Mouse (Mus musculus): Measurements from ENCODE around the gene B3gnt8.
"Not testable (repeated sequence)": the region's sequence is repeated elsewhere in the genome, so short reads cannot be mapped to it uniquely, and the experiment has no call there.

Gene B3gnt8

DNA sequence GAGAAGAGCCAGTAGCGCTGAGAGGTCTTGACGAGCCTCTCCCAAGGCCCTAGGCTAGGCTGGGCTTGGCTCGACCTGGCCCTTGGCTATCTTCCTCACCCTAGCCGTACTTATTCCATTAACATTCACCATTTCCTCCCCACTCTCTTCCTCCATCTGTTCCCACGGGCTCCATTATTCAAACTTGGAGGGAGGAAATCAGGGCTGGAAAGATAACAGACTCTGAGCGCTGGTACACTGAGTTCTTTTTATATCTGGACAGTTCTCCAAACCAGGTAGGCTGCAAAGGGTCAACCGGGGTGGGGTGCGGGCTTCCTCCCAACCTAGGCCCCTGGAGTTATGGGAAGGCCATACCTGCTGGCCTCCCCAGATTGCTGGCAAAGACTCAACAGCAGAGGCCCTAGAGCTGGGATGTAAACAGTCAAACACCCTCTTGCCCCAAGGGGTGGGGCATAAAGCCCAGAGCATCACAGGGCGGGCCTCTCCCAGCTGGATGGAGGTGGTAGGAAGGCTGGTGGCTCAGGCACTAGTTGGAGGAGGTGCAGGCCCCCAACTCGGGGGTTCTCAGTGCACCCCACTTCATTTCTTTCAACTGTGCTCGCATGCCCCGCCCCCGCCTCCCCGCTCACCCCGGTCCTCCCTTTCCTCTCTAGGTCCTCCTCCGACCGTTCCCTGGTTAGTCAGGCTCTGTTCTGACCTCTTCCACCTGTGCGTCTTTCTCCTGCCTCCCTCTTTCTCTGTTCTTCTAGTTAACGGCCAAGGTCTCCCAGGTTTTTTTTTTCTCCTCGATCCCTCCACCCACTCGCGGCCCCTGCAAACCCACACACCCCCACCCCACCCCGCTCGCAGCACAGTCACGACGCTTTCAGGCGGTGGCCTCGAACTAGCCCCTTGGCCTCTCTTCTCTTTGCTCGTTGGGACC lies at the start of gene B3gnt8:
B3gnt8 (plus strand) TSS at position 146 of the 922 bp plus-strand sequence.
- in situ Hi-C loops (cut with MboI; ENCODE audit: low pct_unique_long_range_greater_than_20kb in 1 of 2, low sequenced_read_pairs in 2 of 2, unreplicated experiment in 1 of 2) = no loop called here

GRCm38 (mm10) chr7:25576793-25577437 lies 49.5 kb upstream of the B3gnt8 start:
- in situ Hi-C loops (cut with MboI; ENCODE audit: low pct_unique_long_range_greater_than_20kb in 1 of 2, low sequenced_read_pairs in 2 of 2, unreplicated experiment in 1 of 2) = not testable (repeated sequence)

DNA sequence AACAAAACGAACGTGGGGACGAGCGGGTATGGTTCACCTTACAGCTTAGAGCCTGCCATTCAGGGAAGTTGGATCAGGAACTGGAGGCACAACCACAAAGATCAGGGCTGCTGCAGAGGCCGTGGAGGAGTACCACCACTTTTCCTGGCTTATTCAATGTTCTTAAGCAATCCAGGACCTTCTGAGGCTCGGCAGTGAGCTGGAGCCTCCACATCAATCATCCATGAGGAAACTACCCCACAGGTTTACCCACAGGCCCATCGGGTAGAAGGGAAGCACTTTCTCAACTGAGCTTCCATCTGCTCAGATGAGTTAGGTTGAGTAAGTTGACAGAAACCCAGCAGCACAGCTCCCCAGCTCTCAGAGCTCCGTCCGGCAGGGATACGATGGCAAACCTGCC lies 47.0 kb upstream of the B3gnt8 start:
- in situ Hi-C loops (cut with MboI; ENCODE audit: low pct_unique_long_range_greater_than_20kb in 1 of 2, low sequenced_read_pairs in 2 of 2, unreplicated experiment in 1 of 2) = no loop called here

- in situ Hi-C loops (cut with MboI; ENCODE audit: low pct_unique_long_range_greater_than_20kb in 1 of 2, low sequenced_read_pairs in 2 of 2, unreplicated experiment in 1 of 2) = no loop called here
Measured at GRCm38 (mm10) chr7:25582301-25582810, 44.1 kb upstream of the B3gnt8 start.

- in situ Hi-C loops (cut with MboI; ENCODE audit: low pct_unique_long_range_greater_than_20kb in 1 of 2, low sequenced_read_pairs in 2 of 2, unreplicated experiment in 1 of 2) = no loop called here
Measured at GRCm38 (mm10) chr7:25584651-25585050, 41.8 kb upstream of the B3gnt8 start.

DNA sequence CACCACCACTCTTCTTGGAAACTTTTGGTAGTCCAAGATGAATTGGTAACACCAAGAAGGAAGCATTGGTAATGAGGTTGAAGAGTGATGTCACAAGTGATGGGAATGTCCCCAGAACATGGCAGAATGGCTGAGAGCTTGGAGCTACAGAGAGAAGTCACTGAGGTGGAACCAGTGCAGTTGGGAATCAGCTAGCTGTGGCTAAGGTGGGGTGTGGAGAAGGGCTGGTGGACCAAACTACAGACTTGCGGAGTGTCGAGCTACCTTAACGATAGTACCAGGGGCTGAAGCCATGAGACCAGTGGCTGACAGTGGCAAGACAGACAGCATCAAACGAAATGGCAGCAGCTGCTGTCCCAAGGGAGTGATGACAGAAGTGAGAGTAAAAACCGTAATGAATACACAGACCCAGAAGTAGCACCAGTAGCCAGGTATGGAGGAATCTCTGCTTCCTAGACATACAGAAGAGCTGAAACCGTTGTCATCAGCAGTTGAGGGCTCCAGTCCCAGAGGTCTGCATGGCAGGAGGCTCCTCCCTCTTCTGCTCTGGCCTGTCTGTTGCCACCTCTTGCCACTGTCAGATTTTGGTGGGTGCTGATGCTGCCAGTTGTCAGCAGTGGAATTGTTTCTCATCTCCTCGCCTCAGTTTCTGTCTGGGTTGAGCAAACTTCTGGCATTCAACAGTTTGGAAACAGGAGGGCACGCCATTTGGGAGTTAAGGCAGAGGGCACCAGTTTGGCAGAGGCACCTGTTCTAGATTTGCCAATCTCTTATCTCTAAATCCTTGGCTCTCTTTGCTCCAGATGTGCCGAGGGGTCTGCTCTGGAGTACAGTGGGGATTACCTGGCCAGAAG lies 40.9 kb upstream of the B3gnt8 start:
- in situ Hi-C loops (cut with MboI; ENCODE audit: low pct_unique_long_range_greater_than_20kb in 1 of 2, low sequenced_read_pairs in 2 of 2, unreplicated experiment in 1 of 2) = no loop called here

DNA sequence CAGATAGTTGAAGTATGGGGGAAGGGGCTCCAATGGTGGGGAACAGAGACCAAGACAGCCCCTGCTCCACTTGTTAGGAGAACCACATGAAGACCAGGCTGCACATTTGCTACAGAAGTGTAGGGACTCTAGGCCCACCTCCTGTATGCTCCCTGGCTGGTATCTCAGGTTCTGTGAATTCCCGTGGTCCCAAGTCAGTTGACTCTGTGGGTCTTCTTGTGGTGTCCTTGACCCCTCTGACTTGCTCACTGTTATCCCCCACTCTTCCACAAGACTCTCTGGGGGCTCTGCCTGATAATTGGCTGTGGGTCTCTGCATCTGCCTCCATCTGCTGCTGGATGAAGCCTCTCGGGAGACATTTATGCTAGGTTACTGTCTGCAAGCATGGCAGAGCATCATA lies 35.2 kb upstream of the B3gnt8 start:
- in situ Hi-C loops (cut with MboI; ENCODE audit: low pct_unique_long_range_greater_than_20kb in 1 of 2, low sequenced_read_pairs in 2 of 2, unreplicated experiment in 1 of 2) = loop anchor here in 1 of 2 experiments (5.0 kb wide), 1 partner anchor 109 kb away; no protein-coding TSS in a partner anchor

DNA sequence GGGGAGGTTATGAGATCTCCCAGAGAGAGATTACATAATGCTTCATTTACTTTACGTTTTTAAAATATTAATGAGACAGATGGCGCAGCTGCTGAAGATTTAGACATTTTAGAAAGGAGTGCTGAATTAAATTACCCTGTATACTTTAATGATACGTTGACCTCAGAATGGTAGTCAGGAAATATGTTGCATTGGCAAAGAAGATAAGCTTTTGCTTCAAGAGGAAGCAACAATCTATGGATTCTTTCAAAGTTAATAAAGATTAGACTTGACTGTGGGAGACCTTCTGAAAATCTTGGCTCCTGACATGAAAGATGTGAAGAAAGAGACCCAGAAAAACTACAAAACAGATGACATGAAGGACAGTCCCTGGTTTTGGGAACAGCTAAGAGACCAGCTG lies 32.6 kb upstream of the B3gnt8 start:
- in situ Hi-C loops (cut with MboI; ENCODE audit: low pct_unique_long_range_greater_than_20kb in 1 of 2, low sequenced_read_pairs in 2 of 2, unreplicated experiment in 1 of 2) = loop anchor here in 1 of 2 experiments (5.0 kb wide), 1 partner anchor 112 kb away; no protein-coding TSS in a partner anchor

DNA sequence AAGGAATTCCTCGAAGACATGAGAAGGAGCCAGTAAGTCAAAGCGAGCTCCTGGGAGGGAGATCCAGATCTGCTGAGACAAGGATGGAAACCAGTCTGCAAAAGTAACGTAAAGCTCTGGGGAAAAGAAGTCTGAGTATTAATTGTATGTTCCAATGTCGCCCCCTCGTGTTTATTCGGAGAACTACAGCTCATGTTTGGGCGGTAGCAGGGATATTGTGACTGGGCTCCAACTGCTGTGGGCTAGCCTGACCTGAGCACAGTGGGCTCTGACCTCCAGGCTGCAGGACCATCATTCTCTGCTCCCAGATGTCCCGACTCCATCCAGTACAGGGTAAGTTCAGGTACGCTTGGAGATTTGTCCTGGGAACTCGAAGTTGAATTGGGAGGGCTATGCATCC lies 26.8 kb upstream of the B3gnt8 start:
- in situ Hi-C loops (cut with MboI; ENCODE audit: low pct_unique_long_range_greater_than_20kb in 1 of 2, low sequenced_read_pairs in 2 of 2, unreplicated experiment in 1 of 2) = loop anchor here (5.0 to 25.0 kb wide), 4 partner anchors 117 to 462 kb away; no protein-coding TSS in a partner anchor

GRCm38 (mm10) chr7:25600666-25601065 lies 25.8 kb upstream of the B3gnt8 start:
- in situ Hi-C loops (cut with MboI; ENCODE audit: low pct_unique_long_range_greater_than_20kb in 1 of 2, low sequenced_read_pairs in 2 of 2, unreplicated experiment in 1 of 2) = loop anchor here in 1 of 2 experiments (25.0 kb wide), 1 partner anchor 463 kb away; no protein-coding TSS in a partner anchor

GRCm38 (mm10) chr7:25601346-25601745 lies 25.1 kb upstream of the B3gnt8 start:
- in situ Hi-C loops (cut with MboI; ENCODE audit: low pct_unique_long_range_greater_than_20kb in 1 of 2, low sequenced_read_pairs in 2 of 2, unreplicated experiment in 1 of 2) = loop anchor here in 1 of 2 experiments (25.0 kb wide), 1 partner anchor 464 kb away; no protein-coding TSS in a partner anchor

DNA sequence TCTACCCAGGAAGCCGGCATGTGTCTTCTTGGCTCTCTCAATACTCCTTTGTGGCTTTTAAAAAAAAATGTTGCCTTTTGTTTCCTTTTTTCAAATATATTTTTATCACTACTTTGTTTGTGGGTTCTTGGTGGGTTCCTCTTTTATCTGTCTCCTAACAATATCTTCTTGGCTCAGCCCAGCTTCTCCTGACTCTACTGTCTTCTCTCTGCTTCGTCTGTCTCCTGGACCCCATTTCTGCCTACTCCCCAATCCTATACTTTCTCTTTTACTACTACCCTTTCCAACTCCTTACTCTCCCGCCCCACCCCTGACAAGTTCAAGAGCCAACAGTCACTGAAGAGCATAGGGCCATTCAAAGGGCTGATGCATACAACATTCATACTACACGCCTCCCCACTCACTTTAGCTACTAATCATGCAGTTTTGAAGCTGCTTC lies 19.8 kb upstream of the B3gnt8 start:
- in situ Hi-C loops (cut with MboI; ENCODE audit: low pct_unique_long_range_greater_than_20kb in 1 of 2, low sequenced_read_pairs in 2 of 2, unreplicated experiment in 1 of 2) = loop anchor here in 1 of 2 experiments (25.0 kb wide), 1 partner anchor 469 kb away; no protein-coding TSS in a partner anchor

- in situ Hi-C loops (cut with MboI; ENCODE audit: low pct_unique_long_range_greater_than_20kb in 1 of 2, low sequenced_read_pairs in 2 of 2, unreplicated experiment in 1 of 2) = loop anchor here in 1 of 2 experiments (25.0 kb wide), 1 partner anchor 470 kb away; no protein-coding TSS in a partner anchor
Measured at GRCm38 (mm10) chr7:25607196-25607595, 19.3 kb upstream of the B3gnt8 start.

GRCm38 (mm10) chr7:25610056-25610455 lies 16.4 kb upstream of the B3gnt8 start:
- in situ Hi-C loops (cut with MboI; ENCODE audit: low pct_unique_long_range_greater_than_20kb in 1 of 2, low sequenced_read_pairs in 2 of 2, unreplicated experiment in 1 of 2) = loop anchor here in 1 of 2 experiments (25.0 kb wide), 1 partner anchor 473 kb away; no protein-coding TSS in a partner anchor

DNA sequence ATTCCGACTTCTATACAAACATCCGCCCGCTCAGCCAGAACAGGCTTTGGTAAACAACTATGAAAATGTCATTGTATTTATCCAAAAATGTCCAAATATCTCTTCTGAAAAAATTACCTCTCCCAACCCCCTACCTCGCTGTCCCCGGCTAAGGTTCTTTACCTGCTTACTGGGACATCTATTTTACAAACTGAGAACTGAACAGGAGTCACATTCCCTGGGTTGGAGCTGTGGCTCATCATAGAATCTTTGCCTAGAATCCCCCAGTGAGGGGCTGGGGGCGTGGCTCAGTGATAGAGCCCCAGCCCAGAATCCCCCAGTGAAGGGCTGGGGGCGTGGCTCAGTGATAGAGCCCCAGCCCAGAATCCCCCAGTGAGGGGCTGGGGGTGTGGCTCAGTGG lies 15.0 kb upstream of the B3gnt8 start:
- in situ Hi-C loops (cut with MboI; ENCODE audit: low pct_unique_long_range_greater_than_20kb in 1 of 2, low sequenced_read_pairs in 2 of 2, unreplicated experiment in 1 of 2) = loop anchor here in 1 of 2 experiments (25.0 kb wide), 1 partner anchor 474 kb away; no protein-coding TSS in a partner anchor

DNA sequence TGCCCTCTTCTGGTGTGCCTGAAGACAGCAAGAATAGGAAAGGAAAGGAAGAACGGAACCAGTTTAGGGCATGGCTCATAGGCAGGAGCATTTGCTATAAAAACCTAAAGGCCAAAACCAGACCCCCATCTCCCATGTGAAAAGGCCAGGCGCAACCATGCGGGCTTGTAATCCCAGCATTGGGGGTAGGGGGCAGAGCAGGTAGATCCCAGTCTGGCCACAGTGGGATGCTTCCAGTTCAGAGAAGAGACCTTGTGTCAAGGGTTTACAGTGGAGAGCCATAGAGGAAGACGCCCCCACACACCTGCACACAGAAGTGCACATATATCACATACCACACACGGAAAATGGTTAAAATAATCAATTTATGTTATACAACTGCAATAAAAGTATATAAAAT lies 12.4 kb upstream of the B3gnt8 start:
- in situ Hi-C loops (cut with MboI; ENCODE audit: low pct_unique_long_range_greater_than_20kb in 1 of 2, low sequenced_read_pairs in 2 of 2, unreplicated experiment in 1 of 2) = loop anchor here in 1 of 2 experiments (25.0 kb wide), 1 partner anchor 477 kb away; no protein-coding TSS in a partner anchor

- in situ Hi-C loops (cut with MboI; ENCODE audit: low pct_unique_long_range_greater_than_20kb in 1 of 2, low sequenced_read_pairs in 2 of 2, unreplicated experiment in 1 of 2) = loop anchor here in 1 of 2 experiments (25.0 kb wide), 1 partner anchor 478 kb away; no protein-coding TSS in a partner anchor
Measured at GRCm38 (mm10) chr7:25614831-25615705, 11.4 kb upstream of the B3gnt8 start.

Measured in mouse embryonic stem cell (cell line).